Mouse (Mus musculus) hindbrain, embryonic 12.5 days (tissue): ENCODE measurements around the gene Pdxdc1. TPM values are rescaled to one million over a fixed set of nuclear protein-coding genes. Genes with fewer than 3 reads are reported as not detected.
"Not testable (repeated sequence)": the region's sequence is repeated elsewhere in the genome, so short reads cannot be mapped to it uniquely, and the experiment has no call there.

ENCODE experiments used
- ATAC-seq: fragments of 200-750 bp; cut with Nextera tagmentation; 2 replicates; pipeline ENCODE4 v1.8.0; 2017; ENCODE audit warnings: moderate TSS enrichment; ENCODE audit not compliant: low FRiP score
- H3K27ac ChIP-seq: fragments of 300-500 bp; sonication (generic); 2 replicates; pipeline ENCODE4 v1.5.1; 2016; ENCODE audit warnings: mild to moderate bottlenecking
- H3K27me3 ChIP-seq: fragments of 300-500 bp; sonication (generic); 2 replicates; pipeline ENCODE4 v1.6.1; 2016; ENCODE audit warnings: mild to moderate bottlenecking
- H3K36me3 ChIP-seq: fragments of 300-500 bp; sonication (generic); 2 replicates; pipeline ENCODE4 v1.6.1; 2016; ENCODE audit warnings: mild to moderate bottlenecking
- H3K4me1 ChIP-seq: fragments of 300-500 bp; sonication (generic); 2 replicates; pipeline ENCODE4 v1.6.1; 2016
- H3K4me2 ChIP-seq: fragments of 300-500 bp; sonication (generic); replicated peaks from 2 replicates; pipeline ENCODE4 v1.6.1; 2016; ENCODE audit warnings: mild to moderate bottlenecking
- H3K4me3 ChIP-seq: fragments of 300-500 bp; sonication (generic); 2 replicates; pipeline ENCODE4 v1.5.1; 2016; ENCODE audit warnings: mild to moderate bottlenecking
- H3K9ac ChIP-seq: fragments of 300-500 bp; sonication (generic); 2 replicates; pipeline ENCODE4 v1.6.1; 2016; ENCODE audit warnings: mild to moderate bottlenecking, moderate library complexity
- H3K9me3 ChIP-seq: fragments of 300-500 bp; sonication (generic); replicated peaks from 2 replicates; pipeline ENCODE4 v1.6.1; 2016; ENCODE audit warnings: mild to moderate bottlenecking
- WGBS: fragments of 180-500 bp; shearing (Covaris S2); methylation state at CpG from one replicate; pipeline ENCODE4 v1.1.7; 2016; 5-methylcytosine and 5-hydroxymethylcytosine counted together
- microRNA-seq: library from miRNA; unstranded; fragments of <30 nt; microRNA quantifications from one replicate; pipeline ENCODE4, GENCODE M21; 2017
- polyA plus RNA-seq: library from polyadenylated mRNA; unstranded; fragments of >200 nt; fragmentation: Nextera tagmentation; extraction: Ambion mirVana; gene quantifications from 2 replicates; pipeline ENCODE4 v1.2.1, GENCODE M21; 2016

Gene Pdxdc1
- polyA plus RNA-seq, 1 experiment from 2014 or later = 90.7 TPM

GRCm38 (mm10) chr16:13801231-13801630 lies 101.7 kb downstream of the Pdxdc1 start:
- WGBS = 97% methylated on average over 4 of the region's 4 CpGs
- Histone ChIP-seq H3K27me3 (no peaks in the 10 kb centered on the region), H3K4me2 (no peak overlapping the region), H3K4me1 (no peaks in the 10 kb centered on the region), H3K9me3 (no peaks in the 10 kb centered on the region), H3K36me3 (peaks cover 89% of the 10 kb centered on the region), H3K9ac (no peak overlapping the region), H3K4me3 (no peak overlapping the region), H3K27ac (no peak overlapping the region)
- no peak for ATAC-seq

- no peak overlapping the region for H3K27ac ChIP-seq
- no peak overlapping the region for H3K4me2 ChIP-seq
- H3K36me3 ChIP-seq = peaks cover 92% of the 10 kb centered on the region
- no peaks in the 10 kb centered on the region for H3K4me1 ChIP-seq
- no peak overlapping the region for H3K9ac ChIP-seq
- WGBS = 93% methylated on average over 5 of the region's 5 CpGs
- no peaks in the 10 kb centered on the region for H3K27me3 ChIP-seq
- ATAC-seq = no peak
- H3K4me3 ChIP-seq = no peak overlapping the region
- no peaks in the 10 kb centered on the region for H3K9me3 ChIP-seq
Observed at GRCm38 (mm10) chr16:13796746-13797175, 106.2 kb downstream of the Pdxdc1 start.

- ATAC-seq, H3K27ac ChIP-seq, H3K4me2 ChIP-seq, H3K9me3 ChIP-seq, H3K9ac ChIP-seq, H3K27me3 ChIP-seq, H3K4me1 ChIP-seq, H3K4me3 ChIP-seq: not testable (repeated sequence)
- WGBS = 93% methylated on average over 2 of the region's 2 CpGs
- H3K36me3 ChIP-seq = peaks cover 86% of the 10 kb centered on the region
Observed at GRCm38 (mm10) chr16:13793441-13793840, 109.5 kb downstream of the Pdxdc1 start.

GRCm38 (mm10) chr16:13785932-13786331 lies 117.0 kb downstream of the Pdxdc1 start:
- H3K9me3 ChIP-seq = no peaks in the 10 kb centered on the region
- H3K27me3 ChIP-seq = no peaks in the 10 kb centered on the region
- no peak overlapping the region for H3K4me3 ChIP-seq
- 85% methylated on average over 3 of the region's 3 CpGs for WGBS
- H3K27ac ChIP-seq = no peak overlapping the region
- no peak overlapping the region for H3K4me2 ChIP-seq
- ATAC-seq = no peak
- peaks cover 71% of the 10 kb centered on the region for H3K36me3 ChIP-seq
- H3K9ac ChIP-seq = no peak overlapping the region
- H3K4me1 ChIP-seq = peaks cover 14% of the 10 kb centered on the region

Small RNA genes within 50 kb of the gene (microRNA-seq; reads per million reads assigned to microRNA genes)
- not detected for gene Gm27734

Other genes with a start within 250 kb of the Pdxdc1 start
- 44.0 and 44.6 TPM in 2 replicates for gene Parn, start 235.0 kb downstream of the Pdxdc1 start, polyA plus RNA-seq
- 47.6 and 48.2 TPM in 2 replicates for gene Bfar, start 231.3 kb downstream of the Pdxdc1 start, polyA plus RNA-seq
- 10.1 and 10.2 TPM in 2 replicates for gene 3110001I22Rik, start 231.2 kb downstream of the Pdxdc1 start, polyA plus RNA-seq
- gene Pla2g10, start 172.1 kb downstream of the Pdxdc1 start, polyA plus RNA-seq = 0.62 and 0.89 TPM in 2 replicates
- gene Rrn3, start 122.4 kb downstream of the Pdxdc1 start, polyA plus RNA-seq = 124 and 127 TPM in 2 replicates
- 184 and 198 TPM in 2 replicates for gene Ntan1, start 84.3 kb downstream of the Pdxdc1 start, polyA plus RNA-seq
- gene Mpv17l, start within 50 bp of the Pdxdc1 start, polyA plus RNA-seq = 5.0 and 6.2 TPM in 2 replicates
- 52.8 and 54.4 TPM in 2 replicates for gene 2900011O08Rik, start 83.5 kb upstream of the Pdxdc1 start, polyA plus RNA-seq
- gene Ifitm7, start 83.8 kb upstream of the Pdxdc1 start, polyA plus RNA-seq = 0.49 and 0.78 TPM in 2 replicates